Mouse (Mus musculus) gastrocnemius, adult 18-20 months (tissue): Measurements from ENCODE around the gene Olfr960. TPM values are rescaled to one million over a fixed set of nuclear protein-coding genes. Genes with fewer than 3 reads are reported as not detected.

Source experiments
- DNase-seq: peaks from one replicate; pipeline ENCODE4 v3.0.0; 2021; ENCODE audit warnings: low spot score
- long read RNA-seq, 2 experiments: library from polyadenylated mRNA; stranded (forward); transcript quantifications; one replicate each; pipeline ENCODE4 v2.0.0; 2021
- total RNA-seq, 2 experiments: library from RNA; stranded (reverse); gene quantifications; 2 replicates each; pipeline ENCODE4 v1.2.3; 2021

Gene Olfr960
- not detected for total RNA-seq
- long read RNA-seq, experiment 1 = 0 reads
- long read RNA-seq, experiment 2 = 0 reads

GRCm38 (mm10) chr9:39621073-39621472 lies at the start of gene Olfr960:
TSS of gene Olfr960 (plus strand) at chr9:39621373.
- DNase-seq = no peak

DNA sequence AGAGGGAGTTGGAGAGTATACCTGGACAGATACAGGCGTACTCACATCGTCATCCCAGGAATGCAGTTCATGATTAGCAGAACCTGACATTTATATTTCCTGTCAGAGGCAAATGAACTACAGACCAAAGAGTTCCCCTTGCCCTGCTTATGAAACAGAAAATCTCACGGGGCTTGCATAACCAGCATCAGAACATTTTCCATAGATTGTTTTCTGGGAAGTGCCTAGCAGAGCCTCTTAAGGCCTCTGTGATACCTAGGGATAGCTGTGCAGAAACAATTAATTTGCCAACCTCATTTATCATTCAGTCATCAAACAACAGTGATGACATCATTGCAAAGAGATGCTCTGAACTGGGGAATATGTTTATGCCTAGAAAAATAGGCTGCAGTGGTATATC lies 45.7 kb upstream of the Olfr960 start, which contains the start of gene Olfr959:
Gene Olfr959, minus strand, starts transcription at position 101 of the 400 bp plus-strand sequence.
- no peak for DNase-seq

- DNase-seq = no peak
Observed at GRCm38 (mm10) chr9:39577050-39577449, 44.1 kb upstream of the Olfr960 start.

DNA sequence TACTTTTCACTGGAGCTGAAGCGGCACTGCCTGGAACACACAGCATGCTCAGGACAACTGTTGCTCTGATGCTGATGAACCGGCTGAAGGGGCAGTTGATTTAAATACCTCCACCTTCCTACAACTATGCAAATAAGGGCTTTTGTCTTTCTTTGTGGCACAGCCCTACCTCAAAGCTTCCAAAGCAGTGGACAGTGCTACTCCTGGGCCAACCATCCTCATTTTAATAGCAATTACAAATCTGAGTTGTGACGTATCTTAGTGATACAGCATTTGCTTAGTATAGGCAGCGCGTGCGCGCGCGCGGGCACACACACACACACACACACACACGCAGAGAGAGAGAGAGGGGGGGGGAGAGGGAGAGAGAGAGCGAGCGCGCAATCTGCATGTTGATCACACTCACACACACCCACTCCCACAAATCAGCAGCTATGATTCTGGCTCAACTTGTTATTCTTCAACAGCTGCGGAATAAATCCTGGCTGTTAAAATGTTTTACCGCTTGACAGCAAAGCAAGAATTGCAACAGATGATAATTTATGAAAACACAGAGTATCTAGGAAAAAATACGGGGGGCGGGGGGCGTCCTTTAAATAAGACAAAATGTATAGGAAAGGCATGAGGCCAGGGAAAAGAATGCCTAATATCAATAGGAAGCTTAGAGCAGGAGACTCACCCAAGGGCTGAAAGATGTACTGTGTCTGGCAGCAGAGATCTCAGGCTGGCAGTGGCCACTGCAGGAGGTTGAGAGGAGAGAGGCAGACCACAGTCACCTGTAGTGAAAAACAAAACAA lies 18.4 kb upstream of the Olfr960 start:
- no peak for DNase-seq

GRCm38 (mm10) chr9:39603333-39603845 lies 17.8 kb upstream of the Olfr960 start:
- DNase-seq = no peak

GRCm38 (mm10) chr9:39603999-39604453 lies 17.1 kb upstream of the Olfr960 start, which contains the start of gene AW551984:
TSS of gene AW551984 (minus strand) at chr9:39604403.
- DNase-seq = no peak

GRCm38 (mm10) chr9:39608497-39608896 lies 12.7 kb upstream of the Olfr960 start:
- DNase-seq = no peak

DNA sequence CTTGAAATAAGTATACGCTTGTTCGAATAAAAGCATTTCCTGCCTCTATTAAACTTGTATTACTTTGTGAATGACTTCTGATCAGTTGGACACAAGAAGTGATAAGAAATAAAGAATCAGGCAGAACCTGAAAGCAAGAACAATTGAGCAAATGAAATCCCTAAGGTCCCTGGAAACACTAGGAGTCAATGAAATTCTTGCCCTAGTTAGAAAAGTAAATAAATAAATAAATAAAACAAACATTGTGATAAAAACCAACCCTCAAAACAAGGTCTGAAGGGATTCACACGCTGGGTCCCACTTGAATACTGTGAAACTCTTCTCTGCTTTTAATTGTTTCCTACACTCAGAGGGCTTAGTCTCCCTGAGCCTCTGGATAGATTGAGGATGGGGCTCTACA lies 10.8 kb upstream of the Olfr960 start, which contains the start of gene Olfr148:
Gene Olfr148, plus strand, starts transcription at position 301 of the 400 bp plus-strand sequence.
- DNase-seq = no peak

DNA sequence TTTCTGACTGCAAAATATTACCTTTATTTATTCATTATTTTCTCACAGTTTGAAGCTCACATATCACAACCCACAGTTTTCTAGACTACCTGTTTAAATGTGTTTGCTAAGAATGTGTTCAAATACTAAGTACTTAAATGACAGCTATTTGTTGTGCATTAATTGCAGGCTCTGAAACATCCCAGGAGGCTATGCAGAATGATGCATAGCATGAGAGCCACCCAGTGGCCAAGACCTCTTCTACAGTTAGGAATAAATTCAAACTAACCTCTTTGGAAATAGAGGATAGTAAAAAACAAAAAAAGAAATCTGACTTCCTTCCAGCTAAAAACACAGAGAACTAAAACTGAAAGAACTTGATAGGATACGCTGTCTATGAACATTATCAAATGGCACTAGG lies 9.2 kb upstream of the Olfr960 start:
- DNase-seq = no peak

- DNase-seq = no peak
Observed at GRCm38 (mm10) chr9:39623783-39624182, 2.6 kb downstream of the Olfr960 start.

- no peak for DNase-seq
Observed at GRCm38 (mm10) chr9:39624711-39625110, 3.5 kb downstream of the Olfr960 start.

GRCm38 (mm10) chr9:39629069-39629468 lies 7.9 kb downstream of the Olfr960 start:
- DNase-seq = no peak

DNA sequence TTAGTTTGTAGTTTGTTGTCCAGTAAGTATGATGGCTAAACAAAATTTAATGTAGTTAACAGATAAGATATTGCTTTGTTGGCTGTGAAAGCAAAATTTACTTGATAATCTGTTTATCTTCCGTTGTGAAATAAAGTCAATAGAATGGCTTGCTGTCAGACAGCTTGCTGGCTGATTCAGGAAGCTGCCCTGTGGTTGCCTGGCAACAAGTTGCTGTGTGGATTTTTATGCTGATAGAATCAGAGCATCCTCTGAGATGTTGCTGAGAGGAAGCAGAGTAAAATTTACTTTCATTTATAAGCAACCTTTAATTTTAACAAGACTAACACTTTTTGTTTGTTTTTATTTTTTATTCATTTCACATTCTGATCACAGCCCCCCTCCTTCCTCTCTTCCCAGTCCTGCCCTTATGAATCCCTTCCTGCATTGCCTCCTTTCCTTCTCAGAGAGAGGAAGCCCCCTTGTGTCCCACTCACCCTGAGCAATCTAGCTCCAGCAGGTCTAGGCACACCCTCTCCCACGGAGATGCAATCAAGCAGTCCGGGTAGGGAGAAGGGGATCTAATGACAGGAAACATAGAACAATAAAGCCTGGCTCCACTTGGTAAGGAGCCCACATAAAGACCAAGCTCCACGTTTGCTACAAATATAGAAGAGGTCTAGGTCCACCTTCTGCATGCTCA lies 12.9 kb downstream of the Olfr960 start:
- DNase-seq = no peak

- DNase-seq = no peak
Observed at GRCm38 (mm10) chr9:39644785-39645184, 23.6 kb downstream of the Olfr960 start, which contains the start of gene Olfr961. TSS of gene Olfr961 (plus strand) at chr9:39645085.

DNA sequence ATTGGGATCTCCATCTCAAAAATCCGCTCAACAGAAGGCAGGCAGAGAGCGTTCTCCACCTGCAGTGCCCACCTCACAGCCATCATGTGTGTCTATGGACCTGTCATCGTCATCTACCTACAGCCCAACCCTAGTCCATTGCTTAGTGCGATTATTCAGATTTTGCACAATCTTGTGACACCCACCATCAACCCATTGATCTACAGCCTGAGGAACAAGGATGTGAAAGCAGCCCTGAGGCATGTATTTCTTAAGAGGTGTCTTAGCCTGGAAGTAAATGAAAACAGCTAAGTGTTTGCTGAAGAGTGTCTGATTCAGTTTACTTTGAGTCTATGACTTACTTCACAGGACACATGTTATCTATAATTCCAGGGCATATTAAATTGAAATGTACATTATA lies 26.2 kb downstream of the Olfr960 start:
- no peak for DNase-seq

DNA sequence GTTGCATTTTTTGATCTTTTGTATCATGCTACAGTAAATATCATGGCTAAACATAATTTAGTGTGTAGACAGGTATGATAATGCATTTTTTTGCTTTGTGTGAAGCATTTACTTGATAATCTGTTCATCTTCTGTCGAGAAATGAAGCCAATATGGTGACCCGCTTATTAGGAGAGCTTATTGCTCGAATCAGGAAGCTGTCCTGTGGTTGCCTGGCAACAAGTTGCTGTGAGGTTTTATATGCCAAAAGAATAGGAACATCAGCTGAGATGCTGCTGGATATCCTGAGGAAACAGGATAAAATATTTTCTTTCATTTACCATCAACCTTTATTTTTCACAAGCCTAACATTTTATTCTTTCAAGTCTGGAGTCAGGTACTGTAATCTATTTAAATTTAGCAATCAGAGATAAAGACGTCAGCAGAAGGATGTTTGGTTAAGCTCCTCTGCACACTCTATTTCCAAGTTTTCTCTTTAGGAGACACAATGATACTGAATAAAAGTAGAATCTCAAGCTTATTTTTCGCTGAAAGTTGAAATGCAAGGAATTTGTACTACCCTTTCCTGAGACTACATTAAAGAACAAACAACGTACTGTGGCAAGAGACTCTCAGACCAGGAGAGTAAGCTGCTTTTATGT lies 33.7 kb downstream of the Olfr960 start:
- no peak for DNase-seq

DNA sequence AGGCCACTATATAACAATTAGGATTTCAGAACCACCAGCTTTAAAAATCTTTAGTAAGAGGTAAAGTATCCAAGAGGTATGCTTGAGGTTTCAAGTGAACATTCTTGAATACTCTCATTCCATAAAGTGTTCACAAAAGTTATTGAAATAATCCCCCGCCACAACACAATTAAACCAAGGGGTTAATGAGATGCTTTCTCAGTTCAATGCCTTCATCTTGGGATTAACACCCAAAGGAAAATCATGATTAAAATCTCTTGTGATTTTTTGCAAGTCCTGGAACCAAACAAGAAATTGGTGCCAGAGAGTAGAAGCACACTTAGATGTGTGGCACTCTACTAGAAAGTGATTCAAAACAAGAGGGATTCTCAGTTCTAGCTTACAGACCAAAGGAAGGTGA lies 45.7 kb downstream of the Olfr960 start, which contains the start of gene Olfr963:
Gene Olfr963, plus strand, starts transcription at position 301 of the 400 bp plus-strand sequence.
- DNase-seq = no peak

- DNase-seq = no peak
Observed at GRCm38 (mm10) chr9:39669723-39670122, 48.5 kb downstream of the Olfr960 start.
